Mouse (Mus musculus) retina, adult 2 months (tissue): ENCODE measurements around the gene Gltpd2.
A peak's percentile ranks its signal among the peaks of the same experiment; 100 is the strongest.
"Not testable (repeated sequence)": the region's sequence is repeated elsewhere in the genome, so short reads cannot be mapped to it uniquely, and the experiment has no call there.

ENCODE experiments used
- DNase-seq: peaks from one replicate; pipeline ENCODE4 v3.0.0-alpha.2; 2012; ENCODE audit warnings: low read depth, low spot score

The Gltpd2 gene

DNA sequence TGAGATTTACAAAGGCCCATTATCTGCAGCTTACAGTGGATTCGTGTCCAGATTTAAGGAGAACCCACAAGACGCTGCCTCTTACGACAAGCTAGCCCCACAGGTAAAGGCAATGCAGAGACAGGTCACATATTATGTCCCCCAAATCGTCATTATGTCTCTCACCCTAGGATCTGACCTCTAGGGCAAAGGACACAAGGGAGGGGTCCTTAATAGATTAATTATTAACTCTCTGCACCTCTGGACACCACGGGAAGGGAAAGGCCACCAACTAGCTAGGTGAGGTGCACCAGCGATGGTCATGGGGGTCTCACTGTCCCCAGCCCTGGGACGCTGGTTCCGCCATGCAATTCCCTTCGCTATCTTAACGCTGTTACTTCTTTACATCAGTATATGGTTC, at the start of gene Gltpd2:
Gene Gltpd2 (plus strand): TSS at position 274 of the 400 bp plus-strand sequence.
- DNase-seq: no peak

DNA sequence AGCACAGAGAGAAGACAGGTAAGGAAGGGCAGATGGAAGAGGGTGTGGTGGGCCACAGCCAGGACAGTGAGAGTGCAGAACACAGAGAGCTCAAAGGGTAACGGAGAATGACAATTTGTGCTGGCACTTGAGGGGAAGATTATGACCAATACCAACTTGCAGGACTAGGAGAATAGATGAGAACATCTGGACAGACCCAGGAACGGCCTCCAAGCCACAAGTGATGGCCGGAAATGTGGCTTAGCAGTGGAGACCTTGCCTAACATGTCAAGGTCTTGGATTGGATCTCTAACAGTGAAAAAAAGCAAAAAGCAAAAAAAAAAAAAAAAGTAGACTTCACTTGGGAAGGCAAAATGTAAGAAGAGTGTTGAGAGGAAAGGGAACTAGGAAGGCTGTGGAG, 49.2 kb upstream of the Gltpd2 start:
- DNase-seq: no peak

DNA sequence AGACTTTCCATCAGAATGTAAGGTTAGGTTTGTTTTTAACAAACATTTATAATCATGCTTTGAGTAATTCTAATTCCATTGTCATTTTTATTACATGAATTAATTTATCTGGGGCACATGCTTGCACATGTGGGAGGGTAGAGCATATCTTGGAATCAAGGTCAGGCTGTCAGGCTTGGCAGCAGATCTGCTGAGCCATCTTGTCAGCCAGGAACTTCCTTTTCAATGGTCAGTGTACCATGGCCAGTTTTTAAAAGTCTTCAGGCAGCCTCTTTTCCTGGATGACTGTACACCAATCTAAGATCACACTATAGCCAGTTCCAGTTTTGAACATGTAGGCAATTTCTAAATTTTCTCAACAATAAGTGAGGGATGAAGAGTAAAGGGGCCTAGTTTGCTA, 46.3 kb upstream of the Gltpd2 start:
- no peak for DNase-seq

DNA sequence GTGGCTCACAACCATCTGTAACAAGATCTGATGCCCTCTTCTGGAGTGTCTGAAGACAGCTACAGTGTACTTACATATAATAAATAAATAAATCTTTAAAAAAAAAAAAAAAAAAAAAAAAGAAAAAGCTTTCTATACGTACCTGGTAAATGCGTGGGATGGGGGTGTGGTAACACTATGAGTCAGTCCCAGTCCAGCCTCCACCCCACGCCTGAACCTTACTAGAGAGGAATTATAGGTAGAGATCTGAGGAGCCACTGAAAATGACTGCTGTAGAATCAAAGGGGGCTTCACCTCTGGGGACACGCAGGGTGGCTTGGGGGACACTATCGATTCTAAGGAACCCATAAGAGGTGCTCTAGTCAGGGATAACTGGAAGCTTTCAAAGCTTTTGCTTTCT, 45.7 kb upstream of the Gltpd2 start:
- not testable (repeated sequence) for DNase-seq

DNA sequence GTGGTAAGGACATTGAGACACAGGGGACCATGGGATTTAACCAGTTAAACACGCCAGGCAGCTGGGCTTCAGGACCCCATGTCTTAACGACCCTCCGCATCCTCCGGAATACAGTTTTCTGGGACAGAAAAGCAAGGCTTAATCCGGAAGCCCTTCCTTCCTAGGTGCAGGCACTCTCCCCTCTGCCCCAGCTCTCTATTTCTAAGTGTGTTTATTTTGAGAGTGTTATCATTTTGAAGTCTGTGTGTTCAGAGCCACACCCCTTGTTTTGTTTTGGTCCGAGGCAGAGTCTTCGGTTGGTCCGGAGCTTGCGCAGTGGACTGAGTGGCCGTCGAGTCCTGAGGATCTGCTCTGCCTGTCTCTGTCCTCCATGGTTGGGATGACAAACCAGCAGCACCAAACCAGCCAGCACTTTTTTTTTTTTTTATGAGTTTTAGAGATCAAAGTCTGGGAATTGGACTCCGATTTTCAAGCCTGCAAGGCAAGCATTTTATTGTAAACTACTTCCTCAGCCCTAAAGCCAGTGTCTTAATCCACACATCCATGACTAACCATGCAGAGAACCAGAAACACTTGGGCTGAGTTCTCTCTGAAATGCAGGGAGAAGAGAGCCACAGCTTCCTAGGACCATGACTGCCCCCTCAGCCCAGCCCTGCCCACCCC, 44.0 kb upstream of the Gltpd2 start:
- no peak for DNase-seq

DNA sequence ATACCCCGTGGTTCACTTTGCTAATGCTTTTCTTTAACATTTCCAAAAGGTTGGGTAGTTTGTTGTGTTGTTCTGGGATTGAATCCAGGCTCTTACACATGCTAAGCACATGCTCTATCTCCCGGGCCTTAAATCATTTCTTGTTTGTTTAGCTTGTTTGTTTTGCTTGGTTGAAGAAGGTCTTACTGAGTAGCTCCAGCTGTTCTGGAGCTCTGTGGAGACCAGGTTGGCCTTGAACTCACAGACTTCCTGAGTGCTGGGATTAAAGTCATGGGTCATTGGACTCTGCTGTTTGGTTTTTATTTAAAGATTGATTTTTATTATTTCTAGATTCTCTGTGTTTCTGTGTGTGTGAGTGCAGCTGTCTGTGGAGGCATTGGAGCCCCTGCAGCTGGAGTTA, 33.5 kb upstream of the Gltpd2 start:
- DNase-seq: no peak

DNA sequence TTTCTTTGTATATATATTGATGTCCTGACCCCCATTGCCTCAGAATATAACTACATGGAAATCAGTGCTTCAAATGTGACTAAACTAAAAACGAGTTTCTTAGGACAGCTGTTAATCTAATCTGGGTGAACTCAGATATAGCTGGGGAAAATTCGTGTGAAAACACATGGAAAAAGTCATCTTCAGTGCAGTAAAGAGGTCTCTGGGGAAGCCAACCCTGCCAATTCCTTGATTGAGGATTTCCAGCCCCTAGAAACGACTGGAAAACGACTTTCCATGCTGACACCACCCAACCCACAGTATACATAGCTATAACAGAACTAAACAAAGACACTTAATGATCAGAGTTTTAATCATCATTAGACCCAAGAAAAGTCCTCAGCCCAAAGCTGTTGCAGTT, 31.2 kb upstream of the Gltpd2 start:
- DNase-seq: no peak

DNA sequence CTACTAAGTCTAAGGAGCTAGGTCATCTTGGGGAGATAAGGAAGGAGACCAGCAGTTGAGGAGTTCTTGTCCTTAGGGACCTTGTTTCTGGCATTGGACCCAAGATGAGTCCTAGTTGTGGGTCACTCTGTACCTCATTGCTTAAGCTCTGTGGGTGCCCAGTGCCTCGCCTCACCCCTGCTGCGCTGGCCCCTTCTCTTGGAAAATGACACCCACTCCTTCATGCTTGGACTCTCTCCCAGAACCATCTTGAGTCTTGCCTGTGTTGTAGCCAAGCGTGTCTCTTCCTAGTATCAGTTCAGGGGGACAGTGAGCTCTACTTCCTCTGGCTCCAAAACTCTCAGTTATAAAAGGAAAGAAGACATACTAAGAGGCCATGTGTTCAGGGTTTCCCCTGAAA, 29.9 kb upstream of the Gltpd2 start:
- DNase-seq: no peak

DNA sequence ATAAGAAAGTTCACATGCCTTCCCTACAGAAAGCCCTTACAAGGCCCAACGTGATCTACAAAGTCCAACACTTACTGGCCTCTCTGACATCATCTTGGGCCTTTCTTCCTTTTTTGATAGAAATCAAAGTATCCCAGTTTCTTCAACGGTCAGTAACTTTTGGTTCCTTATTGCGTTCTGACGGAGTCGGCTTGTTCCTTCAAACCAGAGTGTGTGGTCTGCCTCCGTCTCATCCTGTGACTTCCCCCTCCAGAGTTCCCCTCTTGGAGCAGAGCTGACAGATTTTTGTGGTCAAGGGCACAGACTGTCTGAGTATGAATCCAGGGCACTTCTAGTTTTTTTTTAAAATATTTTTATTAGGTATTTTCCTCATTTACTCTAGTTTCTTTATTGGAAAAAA, 29.3 kb upstream of the Gltpd2 start:
- no peak for DNase-seq

DNA sequence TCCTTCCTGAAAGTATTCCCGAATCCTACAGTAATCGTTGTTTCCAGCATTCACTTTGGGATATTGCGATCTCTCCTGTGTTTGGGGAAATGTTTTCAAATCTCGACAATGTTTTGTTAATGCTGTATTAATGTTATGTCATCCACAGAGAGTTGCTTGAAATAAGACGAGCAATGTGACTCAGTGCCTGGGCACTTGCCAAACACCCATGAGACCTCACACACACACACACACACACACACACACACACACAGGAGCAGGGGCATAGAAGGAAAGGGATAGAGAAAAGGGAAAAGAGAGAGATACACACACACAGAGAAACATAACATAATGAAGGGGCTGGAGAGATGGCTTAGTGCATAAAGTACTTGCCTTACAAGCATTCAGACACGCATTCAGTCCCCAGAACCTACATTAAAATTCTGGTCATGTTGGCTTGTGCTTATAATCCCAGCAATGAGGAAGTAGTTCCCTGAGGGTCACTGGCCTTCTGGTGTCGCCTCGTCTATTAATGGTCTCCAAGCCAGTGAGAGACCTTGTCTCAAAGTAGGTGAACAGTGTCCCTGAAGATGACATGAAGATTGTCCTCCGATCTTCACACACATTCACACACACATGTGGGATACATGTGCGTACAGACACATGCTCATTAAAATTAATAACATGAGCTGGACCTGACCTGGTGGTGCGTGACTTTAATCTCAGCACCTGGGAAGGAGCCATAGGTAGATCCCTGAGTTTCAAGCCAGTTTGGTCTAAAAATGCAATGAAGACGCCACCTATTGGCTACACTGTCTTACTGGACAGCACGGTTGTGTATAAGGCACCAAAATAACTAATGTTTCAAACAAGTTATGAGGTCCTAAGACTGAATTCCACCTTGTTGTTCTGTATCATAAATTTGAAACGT, 19.2 kb upstream of the Gltpd2 start:
- DNase-seq: no peak

DNA sequence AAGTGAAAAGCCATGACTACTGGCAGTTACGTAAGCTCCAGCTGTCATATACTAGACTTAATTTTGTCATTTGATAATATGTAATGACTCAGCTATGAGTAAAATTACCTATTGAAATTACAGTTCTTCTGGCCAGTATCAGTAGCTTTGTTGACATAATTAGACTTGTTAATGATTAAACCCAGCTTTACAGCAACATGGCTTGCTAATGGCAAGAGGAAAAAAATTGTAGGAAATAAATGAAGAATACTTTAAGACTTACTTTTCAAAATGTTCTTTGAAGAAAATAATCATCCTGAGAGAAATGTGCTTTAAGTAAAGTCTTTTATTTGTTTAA, 18.6 kb upstream of the Gltpd2 start:
- DNase-seq: no peak

DNA sequence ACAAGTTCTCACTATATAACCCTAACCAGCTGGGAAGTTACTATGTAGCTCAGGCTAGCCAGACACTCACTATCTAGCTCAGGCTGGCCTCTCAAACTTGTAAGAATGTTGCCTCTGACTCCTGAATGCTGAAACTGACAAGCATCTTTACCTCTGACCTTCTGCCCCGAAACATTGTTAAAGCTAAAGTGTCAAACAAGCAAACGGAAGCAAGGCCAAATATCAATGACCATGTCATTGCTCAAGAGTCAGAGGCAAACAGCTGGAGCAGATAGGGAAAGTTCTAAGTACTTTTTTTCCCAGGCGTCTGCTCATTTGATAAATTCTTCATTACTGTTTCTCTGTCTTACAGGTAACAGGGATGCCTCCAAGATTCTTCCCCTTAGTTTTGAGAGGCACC, 17.0 kb upstream of the Gltpd2 start:
- DNase-seq: no peak

DNA sequence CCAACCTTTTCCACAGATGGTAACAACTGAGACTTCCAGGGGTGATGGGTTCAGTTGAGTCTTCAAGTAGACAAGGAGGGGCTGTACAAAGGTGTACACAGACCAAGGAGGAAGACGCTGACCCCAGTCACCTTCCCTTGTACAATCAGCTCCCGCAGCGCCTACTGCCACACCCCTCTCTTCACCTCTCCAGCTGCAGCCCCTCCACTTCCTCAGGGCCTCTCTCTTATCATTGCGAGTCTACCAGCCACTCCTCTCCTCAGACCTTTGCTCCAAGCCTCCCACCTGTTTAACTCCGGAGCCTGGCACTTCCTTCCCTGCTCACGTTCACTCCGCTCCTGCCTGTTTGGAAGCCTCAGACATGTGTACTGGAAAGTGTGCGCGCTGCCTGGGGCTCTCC, 14.0 kb upstream of the Gltpd2 start, which contains the start of gene Tm4sf5:
Gene Tm4sf5 (plus strand): TSS at position 275 of the 400 bp plus-strand sequence.
- DNase-seq: no peak

DNA sequence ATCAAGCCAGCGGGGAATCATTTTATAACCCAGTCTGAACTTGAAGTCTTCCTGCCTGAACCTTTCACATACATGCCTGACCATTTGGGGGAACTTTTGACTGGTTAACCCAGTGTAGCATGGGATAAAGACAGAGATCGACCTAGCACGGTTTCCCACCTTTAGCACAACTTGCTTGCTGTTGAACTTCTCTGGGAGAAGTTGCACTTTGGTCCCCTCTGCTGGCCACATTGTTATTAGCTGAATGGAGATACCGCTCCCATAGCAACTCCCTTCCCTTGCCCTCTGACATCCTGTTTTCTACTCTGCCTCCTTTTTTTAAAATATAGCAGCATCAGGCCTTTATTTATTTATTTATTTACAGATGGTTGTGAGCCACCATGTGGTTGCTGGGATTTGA, 12.6 kb upstream of the Gltpd2 start:
- peak; percentile 25 for DNase-seq

DNA sequence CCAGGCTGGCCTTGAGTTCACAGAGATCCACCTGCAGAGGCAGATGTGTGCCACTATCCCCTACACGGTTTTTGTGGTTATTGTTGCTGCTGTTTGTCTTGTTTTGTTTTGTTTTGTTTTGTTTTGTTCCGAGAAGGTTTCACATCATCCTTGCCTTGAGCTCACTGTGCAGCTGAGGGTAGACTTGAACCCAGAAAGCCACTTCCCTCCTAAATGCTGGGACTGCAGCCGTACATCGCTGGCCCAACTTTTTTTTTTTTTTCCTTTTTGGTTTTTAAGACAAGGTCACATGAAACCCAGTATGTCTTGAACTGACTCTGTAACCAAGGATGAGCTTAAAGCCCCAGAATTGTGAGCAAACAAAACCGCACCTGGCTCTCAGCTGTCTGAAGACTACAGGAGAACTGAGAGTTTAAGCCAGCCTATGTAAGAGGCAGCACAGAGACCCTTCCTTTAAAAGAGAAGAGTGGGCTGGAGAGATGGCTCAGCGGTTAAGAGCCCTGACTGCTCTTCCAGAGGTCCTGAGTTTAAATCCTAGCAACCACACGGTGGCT, 12.0 kb upstream of the Gltpd2 start:
- DNase-seq: no peak

DNA sequence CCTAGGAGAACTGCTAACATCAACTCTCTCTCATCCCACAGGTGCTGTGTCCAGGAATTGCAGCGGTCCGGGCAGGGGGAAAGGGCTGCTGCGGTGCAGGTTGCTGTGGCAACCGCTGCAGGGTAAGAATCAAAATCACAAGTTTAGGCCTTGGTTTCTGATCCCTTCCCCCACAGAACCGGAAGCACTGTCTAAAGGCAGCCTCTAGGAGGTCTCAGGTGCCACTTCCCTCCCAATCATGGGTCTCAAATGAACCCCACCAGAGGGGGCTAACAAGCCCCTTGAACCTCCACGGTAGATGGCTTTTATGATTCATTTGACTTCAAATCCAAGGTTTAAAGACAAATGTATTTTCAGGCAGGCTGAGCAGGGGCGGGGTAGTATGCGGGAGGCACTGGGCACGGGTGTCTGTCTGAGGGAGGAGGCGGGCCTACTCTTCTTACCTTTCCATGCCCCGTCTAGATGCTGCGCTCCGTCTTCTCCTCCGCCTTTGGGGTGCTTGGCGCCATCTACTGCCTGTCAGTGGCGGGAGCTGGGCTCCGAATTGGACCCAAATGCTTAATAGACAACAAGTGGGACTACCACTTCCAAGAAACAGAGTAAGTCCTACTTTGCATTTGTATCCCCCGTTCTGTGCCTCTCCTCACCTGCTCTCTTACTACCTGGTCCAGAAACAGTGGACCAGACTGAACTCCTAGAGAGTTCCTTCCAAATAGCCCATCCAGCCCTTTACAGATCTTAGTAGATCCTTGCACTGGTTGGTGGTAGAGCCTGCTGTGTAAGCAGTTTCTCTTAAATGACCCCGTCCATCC, 9.0 kb upstream of the Gltpd2 start:
- DNase-seq: no peak

DNA sequence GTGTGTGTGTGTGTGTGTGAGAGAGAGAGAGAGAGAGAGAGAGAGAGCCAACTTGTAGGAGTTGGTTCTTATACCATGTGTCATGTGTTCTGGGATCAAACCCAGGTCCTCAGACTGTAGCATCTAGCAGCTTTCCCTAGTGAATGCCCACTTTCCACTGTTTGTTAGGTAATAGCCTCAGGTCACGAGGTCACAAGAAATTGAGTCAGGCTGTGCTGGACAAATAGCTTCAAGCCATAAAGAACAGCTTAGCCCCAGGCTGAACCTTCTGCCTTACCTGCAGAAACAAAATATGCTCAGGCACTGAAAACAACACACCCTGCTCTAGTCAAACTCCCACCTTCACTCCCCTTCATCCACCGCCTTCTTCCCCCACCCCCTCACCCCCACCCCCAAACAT, 7.8 kb upstream of the Gltpd2 start:
- DNase-seq: no peak

DNA sequence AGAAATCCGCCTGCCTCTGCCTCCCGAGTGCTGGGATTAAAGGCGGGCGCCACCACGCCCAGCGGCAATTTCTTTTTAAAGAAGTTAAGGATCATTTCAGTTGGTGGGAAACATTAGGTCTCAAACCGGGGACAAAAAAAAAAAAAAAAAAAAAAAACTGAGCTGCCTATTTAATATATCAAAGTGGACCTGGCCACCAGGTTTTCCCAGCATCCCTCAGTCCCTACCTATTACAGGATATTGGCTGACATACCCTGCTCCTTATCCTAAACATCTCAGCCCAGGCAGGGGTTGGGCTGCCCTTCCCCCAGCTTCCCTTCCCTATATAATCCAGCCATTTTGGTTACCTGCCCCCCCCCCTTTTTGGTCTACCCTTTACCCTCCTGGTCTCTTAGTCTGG, 7.2 kb upstream of the Gltpd2 start:
- no peak for DNase-seq

DNA sequence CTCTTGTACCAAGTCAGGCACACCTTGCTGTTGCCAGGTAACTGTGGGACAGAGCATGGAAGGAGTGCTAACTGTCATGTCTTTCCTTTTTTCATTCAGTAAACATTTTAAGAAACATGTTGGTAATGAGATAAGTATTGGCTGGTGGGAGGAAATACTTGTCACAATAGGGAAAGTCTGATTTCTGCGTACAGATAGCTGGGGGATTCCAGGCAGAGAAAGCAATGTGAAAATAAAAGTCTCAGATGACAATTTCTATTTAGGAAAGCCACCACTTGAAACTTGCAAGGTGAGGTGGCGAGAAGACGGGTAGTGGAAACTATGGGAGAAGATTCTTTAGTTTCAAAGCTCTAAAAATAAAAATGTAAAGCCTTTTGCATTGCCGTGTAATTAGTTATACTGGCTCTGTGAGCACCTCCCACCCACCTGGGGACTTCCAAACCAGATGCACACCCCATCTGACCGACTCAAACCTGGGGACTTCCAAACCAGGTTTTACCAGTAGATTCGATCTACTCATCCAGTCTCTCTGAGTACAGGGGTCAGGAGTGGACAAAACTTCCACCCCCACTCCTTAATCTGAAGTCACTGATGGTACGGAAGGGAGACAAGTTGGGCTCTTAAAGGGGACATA, 6.2 kb upstream of the Gltpd2 start:
- no peak for DNase-seq

DNA sequence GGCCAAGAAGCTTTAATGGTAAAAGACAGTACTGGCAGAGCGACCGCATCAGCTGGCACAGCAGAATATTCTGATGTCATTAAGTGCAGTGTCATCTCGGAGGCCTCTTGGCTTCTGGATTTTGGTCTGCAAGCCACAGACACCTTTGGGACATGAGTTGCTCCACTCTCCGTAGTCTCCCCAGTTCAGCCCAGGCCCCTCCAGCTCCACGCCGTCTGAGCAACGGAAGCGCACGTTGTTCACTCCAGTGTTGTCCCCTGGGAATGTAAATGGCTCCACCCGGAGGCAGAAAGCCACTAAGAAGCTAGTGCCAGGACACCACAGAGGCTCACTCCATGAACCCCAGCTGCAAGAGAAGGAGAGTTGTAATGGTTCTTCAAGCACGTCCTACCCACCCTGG, 5.5 kb upstream of the Gltpd2 start:
- DNase-seq: no peak

DNA sequence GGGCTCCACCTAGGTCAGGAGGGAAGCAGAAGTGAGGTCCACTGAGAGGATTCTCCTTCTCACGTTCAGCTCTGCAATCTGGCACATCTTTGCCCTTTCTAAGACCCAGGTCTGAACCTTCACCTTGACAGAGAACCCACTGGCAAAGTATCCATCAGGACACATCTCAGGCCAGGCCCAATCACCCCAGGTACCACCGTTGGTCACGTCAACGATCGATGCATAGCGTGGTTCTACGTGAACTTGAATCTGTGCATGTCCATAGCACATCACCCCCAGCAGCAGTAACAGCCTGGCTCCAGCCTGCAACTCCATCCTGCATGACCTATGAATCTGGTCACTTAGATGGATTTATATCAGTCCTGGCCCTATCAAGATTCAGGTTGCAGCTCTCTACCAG, 4.7 kb upstream of the Gltpd2 start, which contains the start of gene Vmo1:
Gene Vmo1 (minus strand): TSS at position 329 of the 400 bp plus-strand sequence.
- no peak for DNase-seq
